Mouse (Mus musculus) liver, postnatal 0 days (tissue): ENCODE results near the gene Reln.

Experiments used
- CTCF ChIP-seq: sonication (generic); IDR thresholded peaks from 2 replicates; pipeline ENCODE4 v1.5.1; 2016; ENCODE audit warnings: antibody characterized with exemption, low read depth
- EP300 ChIP-seq: IDR thresholded peaks from 2 replicates; pipeline ENCODE4 v1.6.1; 2016; ENCODE audit warnings: antibody characterized with exemption, low read depth, mild to moderate bottlenecking

- no peak for TF ChIP-seq EP300
- no peak for TF ChIP-seq CTCF
Measured at GRCm38 (mm10) chr5:21909713-21910112, 434.8 kb downstream of the Reln start.
